Mouse (Mus musculus) C2C12 (cell line): ENCODE results near the gene Pdf. TPM values are rescaled to one million over a fixed set of nuclear protein-coding genes. Genes with fewer than 3 reads are reported as not detected.

Experiments
- H3K27me3 ChIP-seq: one replicate; pipeline ENCODE4 v1.6.1; 2011; ENCODE audit not compliant: control insufficient read depth, insufficient read depth, insufficient read length
- H3K36me3 ChIP-seq: one replicate; pipeline ENCODE4 v1.6.1; 2011; ENCODE audit not compliant: control insufficient read depth, insufficient read depth
- H3K4me3 ChIP-seq: one replicate; pipeline ENCODE4 v1.5.1; 2011; ENCODE audit warnings: mild to moderate bottlenecking, control low read depth; ENCODE audit not compliant: poor library complexity, insufficient read depth, severe bottlenecking
- H3K79me2 ChIP-seq: one replicate; pipeline ENCODE4 v1.6.1; 2011; ENCODE audit not compliant: control insufficient read depth, insufficient read depth
- H3K79me3 ChIP-seq: one replicate; pipeline ENCODE4 v1.6.1; 2011; ENCODE audit warnings: low read depth, control low read depth
- H3ac ChIP-seq: one replicate; pipeline ENCODE3; 2011; ENCODE audit warnings: low read depth; ENCODE audit not compliant: control insufficient read depth, insufficient read length
- CEBPB ChIP-seq: IDR thresholded peaks from one replicate; pipeline ENCODE4 v1.6.1; 2011; ENCODE audit warnings: low read depth, mild to moderate bottlenecking, control low read depth, moderate library complexity
- CTCF ChIP-seq: IDR thresholded peaks from one replicate; pipeline ENCODE4 v1.5.1; 2011; ENCODE audit not compliant: control insufficient read depth, insufficient read depth, insufficient read length
- FOSL1 ChIP-seq: IDR thresholded peaks from one replicate; pipeline ENCODE4 v1.8.0; 2011; ENCODE audit warnings: mild to moderate bottlenecking, low read length; ENCODE audit not compliant: poor library complexity, insufficient read depth, severe bottlenecking
- MAX ChIP-seq: IDR thresholded peaks from one replicate; pipeline ENCODE4 v1.6.1; 2011; ENCODE audit warnings: mild to moderate bottlenecking, control low read depth
- MYOD1 ChIP-seq: IDR thresholded peaks from one replicate; pipeline ENCODE4 v1.6.1; 2011; ENCODE audit warnings: low read depth; ENCODE audit not compliant: control insufficient read depth, insufficient read length
- MYOG ChIP-seq: IDR thresholded peaks from one replicate; pipeline ENCODE4 v1.6.1; 2011; ENCODE audit not compliant: control insufficient read depth, insufficient read length; ENCODE audit errors: extremely low read depth
- USF1 ChIP-seq: IDR thresholded peaks from one replicate; pipeline ENCODE4 v1.6.1; 2011; ENCODE audit warnings: low read depth, mild to moderate bottlenecking, control low read depth, moderate library complexity
- long read RNA-seq, 2 experiments: library from polyadenylated mRNA; unstranded; transcript quantifications; one replicate each; pipeline ENCODE4 v2.0.0; 2019 to 2020
- polyA plus RNA-seq: library from polyadenylated mRNA; unstranded; fragments of >200 nt; fragmentation: generic; extraction: Trizol; gene quantifications from one replicate; pipeline ENCODE4 v1.2.1, GENCODE M21; 2012; ENCODE audit warnings: missing spikeins

The Pdf gene
- polyA plus RNA-seq: 27.2 TPM
- long read RNA-seq, experiment 1, transcript Pdf-201 (2 exons, 1,306 nt): major isoform, 34 of 36 reads
- long read RNA-seq, experiment 1, partial matches to known transcripts: 0 of 36 reads
- long read RNA-seq, experiment 1, other reads (novel, unspliced or antisense): 2 of 36 reads
- long read RNA-seq, experiment 2, transcript Pdf-201 (2 exons, 1,306 nt): major isoform, 75 of 81 reads
- long read RNA-seq, experiment 2, partial matches to known transcripts: 0 of 81 reads
- long read RNA-seq, experiment 2, other reads (novel, unspliced or antisense): 6 of 81 reads

DNA sequence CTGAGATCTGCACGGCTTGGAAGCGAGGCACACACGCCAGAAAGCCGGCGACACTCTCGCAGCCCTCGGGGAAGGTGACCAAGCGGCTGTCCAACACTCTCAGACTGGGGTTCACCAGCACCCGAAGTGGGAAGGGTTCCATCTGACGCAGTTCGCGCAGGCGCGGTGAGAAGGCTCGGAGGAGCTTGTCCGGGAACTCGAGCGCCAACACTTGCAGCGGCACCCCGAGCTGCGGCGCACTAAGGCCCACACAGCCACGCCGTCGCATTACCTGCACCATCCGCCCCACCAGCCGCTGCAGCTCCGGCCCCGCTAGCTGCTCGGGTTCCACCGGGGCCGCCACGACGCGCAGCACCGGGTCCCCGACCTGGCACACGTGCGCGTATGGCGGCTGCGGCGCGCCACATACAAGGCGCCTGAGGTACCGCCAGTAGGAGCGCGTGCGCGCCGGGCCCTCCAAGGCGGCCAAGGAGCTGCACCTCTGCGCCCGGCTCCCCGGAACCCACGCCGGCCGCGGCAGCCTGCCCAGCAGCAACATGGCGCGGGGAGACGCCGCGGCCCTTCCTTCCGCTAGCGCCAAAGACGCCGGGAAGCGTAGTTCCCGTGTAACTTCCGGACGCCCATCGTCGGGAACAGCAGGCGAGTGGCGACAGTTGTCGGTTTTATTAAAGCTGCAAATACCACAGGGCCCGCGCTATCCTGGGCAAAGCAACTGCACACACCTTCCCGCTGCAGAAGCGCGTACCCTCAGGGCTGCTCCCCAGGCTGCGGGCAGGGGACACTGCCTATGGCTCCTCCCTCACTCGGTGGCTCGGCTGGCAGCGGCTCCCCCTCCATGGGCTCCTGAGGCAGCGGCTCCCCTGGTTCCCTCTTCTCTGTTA, at the start of gene Pdf:
Gene Pdf, minus strand, starts transcription at position 554 of the 881 bp plus-strand sequence.
- no peaks in the 10 kb centered on the region for H3K27me3 ChIP-seq
- H3ac ChIP-seq: peak within 1 kb of the TSS; percentile 70
- peak within 1 kb of the TSS; percentile 55 for H3K4me3 ChIP-seq
- H3K79me3 ChIP-seq: peaks cover 12% of the 10 kb centered on the region
- H3K79me2 ChIP-seq: peaks cover 68% of the 10 kb centered on the region
- TF ChIP-seq MYOG (no peak), MAX (peak; percentile 71)
- peaks cover 72% of the 10 kb centered on the region for H3K36me3 ChIP-seq

DNA sequence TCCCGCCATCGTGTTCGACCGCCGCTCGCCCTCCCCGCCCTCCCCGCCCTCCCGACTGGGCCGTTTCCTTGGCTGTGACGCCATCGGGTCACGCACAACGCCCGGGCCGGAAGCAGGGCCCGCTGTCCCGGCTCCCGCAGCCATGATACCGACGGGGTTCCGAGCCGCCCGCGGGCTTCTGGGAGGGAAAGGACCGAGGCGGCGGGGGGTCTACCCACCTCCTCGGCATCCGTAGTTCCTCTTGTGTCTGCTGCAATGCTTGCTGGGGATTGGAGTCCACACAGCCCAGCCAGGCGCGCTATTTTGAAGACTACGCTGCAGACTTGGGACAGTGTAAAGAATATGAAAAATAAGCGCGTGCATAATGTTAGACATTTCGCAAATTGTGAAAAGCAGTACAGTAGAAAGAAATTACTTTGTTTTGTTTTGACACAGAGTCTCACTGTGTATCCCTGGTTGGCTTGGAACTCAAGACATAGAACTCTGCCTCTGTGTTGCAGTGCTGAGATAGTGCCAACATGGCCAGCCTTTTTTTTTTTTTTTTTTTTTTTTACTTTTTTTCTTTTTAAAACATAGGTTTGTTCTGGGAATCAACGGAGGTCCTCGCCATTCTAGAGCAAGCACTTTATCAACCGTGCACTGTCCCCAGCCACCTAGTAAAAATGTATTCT, 48.1 kb upstream of the Pdf start, which contains the start of gene Terf2:
Gene Terf2, minus strand, starts transcription at position 182 of the 671 bp plus-strand sequence.
- Histone ChIP-seq H3K79me2 (peaks cover 55% of the 10 kb centered on the region), H3K79me3 (peaks cover 44% of the 10 kb centered on the region), H3K36me3 (peaks cover 25% of the 10 kb centered on the region), H3K27me3 (no peaks in the 10 kb centered on the region), H3ac (peak within 1 kb of the TSS; percentile 67), H3K4me3 (peak within 1 kb of the TSS; percentile 82)
- TF ChIP-seq CEBPB (no peak), MAX (peak; percentile 43)

DNA sequence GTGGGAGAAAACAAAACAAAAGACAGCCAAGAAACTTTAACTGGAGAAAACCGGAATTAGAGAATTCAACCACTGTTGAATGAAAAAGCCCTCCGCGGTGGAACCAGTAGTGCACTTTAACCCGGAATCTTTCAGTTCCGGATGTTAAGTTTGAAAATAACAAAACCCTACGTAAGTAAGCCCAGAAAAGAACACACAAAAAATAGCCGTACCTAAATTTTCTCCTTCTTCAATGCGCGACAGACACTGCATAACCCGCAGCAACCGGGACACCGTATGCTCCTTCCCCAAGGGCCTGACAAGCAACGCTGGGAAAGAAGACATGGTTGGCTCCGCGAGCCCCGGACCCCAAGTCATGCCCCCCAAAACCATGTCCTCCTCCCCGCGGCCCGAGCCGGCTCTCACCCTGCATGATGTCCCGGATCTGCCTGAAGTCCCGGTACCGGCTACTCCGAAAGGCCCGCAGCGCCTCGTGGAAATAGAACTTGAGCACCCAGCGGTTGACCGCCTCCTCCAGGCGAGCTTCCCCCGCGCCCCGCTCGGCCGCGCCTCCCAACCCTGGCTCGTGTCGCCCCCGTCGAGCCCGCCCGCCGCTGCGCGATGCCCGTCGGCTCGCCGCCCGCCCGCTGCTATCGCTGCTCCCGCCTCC, 47.4 kb upstream of the Pdf start:
- H3K36me3 ChIP-seq: peaks cover 31% of the 10 kb centered on the region
- H3ac ChIP-seq: peak overlapping the region; percentile 67
- peak overlapping the region; percentile 82 for H3K4me3 ChIP-seq
- peaks cover 49% of the 10 kb centered on the region for H3K79me3 ChIP-seq
- H3K27me3 ChIP-seq: no peaks in the 10 kb centered on the region
- TF ChIP-seq USF1 (no peak), MYOG (no peak)
- peaks cover 62% of the 10 kb centered on the region for H3K79me2 ChIP-seq

DNA sequence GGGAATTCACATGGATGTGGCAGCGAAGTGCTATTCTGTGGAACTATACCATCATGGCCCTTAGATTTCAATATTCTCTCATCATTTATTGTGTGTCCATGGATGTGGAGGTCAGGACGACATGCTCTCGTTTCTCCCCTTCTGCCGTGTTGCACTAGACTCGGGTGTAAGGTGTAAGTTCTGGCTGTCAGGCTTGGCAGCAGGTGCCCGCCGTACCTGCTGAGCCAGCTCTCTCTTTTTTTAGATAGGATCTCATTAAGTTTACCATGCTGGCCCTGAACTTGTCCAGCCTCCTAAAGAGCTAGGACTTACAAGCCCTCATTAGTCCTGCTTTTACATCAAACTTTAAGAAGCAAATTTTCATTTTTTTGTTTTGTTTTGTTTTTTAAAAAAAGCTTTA, 42.1 kb upstream of the Pdf start:
- Histone ChIP-seq H3K27me3 (no peaks in the 10 kb centered on the region), H3ac (no peak overlapping the region), H3K36me3 (peaks cover 46% of the 10 kb centered on the region), H3K79me2 (peaks cover 93% of the 10 kb centered on the region), H3K79me3 (peaks cover 71% of the 10 kb centered on the region), H3K4me3 (no peak overlapping the region)
- TF ChIP-seq CTCF: no peak
- no peak for TF ChIP-seq CEBPB
- no peak for TF ChIP-seq USF1
- TF ChIP-seq MYOD1: no peak
- no peak for TF ChIP-seq MAX
- TF ChIP-seq MYOG: no peak
- TF ChIP-seq FOSL1: no peak

DNA sequence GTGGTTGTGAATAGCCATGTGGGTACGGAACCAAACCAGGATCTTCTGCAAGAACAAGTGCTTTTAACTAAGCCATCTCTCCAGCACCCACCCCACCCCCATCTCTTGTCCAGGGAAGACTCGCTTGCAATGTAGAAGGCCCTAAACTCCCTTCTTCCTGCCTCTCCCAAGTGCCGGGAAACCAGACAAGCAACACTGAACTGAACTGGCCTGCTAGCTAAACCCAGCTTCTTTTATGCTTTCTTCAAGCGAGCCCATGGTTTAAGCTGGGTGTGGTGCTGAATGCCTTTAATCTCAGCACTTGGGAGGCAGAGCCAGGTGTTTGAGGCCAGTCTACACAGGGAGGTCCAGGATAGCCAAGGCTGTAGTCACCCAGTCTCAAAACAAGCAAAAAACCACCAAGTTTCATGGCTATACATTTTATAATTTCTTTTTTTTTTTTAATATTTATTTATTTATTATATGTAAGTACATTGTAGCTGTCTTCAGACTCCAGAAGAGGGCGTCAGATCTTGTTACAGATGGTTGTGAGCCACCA, 40.2 kb upstream of the Pdf start:
- Histone ChIP-seq H3K27me3 (no peaks in the 10 kb centered on the region), H3K4me3 (no peak overlapping the region), H3K79me2 (peaks cover 78% of the 10 kb centered on the region), H3ac (no peak overlapping the region), H3K79me3 (peaks cover 53% of the 10 kb centered on the region), H3K36me3 (peaks cover 42% of the 10 kb centered on the region)
- TF ChIP-seq FOSL1: no peak
- no peak for TF ChIP-seq USF1
- no peak for TF ChIP-seq MYOD1
- no peak for TF ChIP-seq CEBPB
- TF ChIP-seq CTCF: no peak
- TF ChIP-seq MYOG: no peak
- no peak for TF ChIP-seq MAX
